Mouse (Mus musculus) right cerebral cortex, postnatal 14 days (tissue): Measurements from ENCODE around the gene Tmie.

Experiments used
- DNase-seq: peaks from one replicate; pipeline ENCODE4 v3.0.0; 2022

Tmie gene

DNA sequence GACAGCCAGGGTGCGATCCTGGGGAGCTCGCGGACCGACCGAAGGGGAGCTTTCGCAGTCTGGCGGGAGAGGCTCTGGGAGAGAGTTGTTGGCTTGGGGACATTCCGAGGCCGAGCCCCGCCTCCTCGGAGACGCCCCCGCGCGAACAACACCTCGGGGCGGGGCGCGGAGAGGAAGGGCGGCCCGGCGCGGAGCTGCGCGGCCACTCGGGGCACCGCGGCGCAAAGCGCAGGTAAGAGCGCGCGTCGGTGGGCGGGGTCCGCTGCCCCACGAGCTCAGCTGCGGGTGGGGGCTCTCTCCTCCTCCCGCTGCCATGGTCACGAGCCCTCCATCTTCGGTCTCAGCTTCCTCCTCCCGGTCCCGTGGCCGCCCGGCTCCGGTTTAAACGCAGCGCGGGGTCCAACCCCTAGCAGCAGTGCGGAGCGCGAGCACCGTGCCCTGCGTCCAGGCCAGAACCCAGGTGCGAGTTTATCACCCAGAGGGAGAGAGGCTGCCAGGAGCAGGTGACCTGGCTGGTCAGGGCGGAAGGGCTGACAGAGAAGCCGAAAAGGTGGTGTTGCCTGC is at the start of gene Tmie:
Gene Tmie (minus strand): TSS at position 116 of the 564 bp plus-strand sequence.
- DNase-seq: peak; percentile 35

DNA sequence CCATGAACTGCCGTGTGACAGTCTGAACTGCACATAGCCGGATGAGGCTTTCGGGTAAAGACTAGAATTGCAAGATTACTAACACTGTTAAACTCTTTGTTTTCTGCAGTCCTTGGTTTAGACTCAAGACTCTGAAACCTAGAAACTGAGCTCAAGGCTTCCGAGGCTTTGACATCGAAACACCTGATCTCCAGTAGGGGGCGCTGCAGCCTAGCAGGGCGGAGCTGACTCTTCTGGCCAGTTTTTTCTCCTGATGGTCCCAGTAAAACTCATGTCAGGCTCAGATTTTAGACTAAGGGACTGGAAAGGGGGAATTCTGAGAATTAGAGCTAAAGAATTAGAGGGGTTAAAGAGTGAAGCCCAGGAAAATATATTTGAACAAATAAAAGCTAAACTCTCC is 42.8 kb upstream of the Tmie start:
- peak; percentile 79 for DNase-seq

DNA sequence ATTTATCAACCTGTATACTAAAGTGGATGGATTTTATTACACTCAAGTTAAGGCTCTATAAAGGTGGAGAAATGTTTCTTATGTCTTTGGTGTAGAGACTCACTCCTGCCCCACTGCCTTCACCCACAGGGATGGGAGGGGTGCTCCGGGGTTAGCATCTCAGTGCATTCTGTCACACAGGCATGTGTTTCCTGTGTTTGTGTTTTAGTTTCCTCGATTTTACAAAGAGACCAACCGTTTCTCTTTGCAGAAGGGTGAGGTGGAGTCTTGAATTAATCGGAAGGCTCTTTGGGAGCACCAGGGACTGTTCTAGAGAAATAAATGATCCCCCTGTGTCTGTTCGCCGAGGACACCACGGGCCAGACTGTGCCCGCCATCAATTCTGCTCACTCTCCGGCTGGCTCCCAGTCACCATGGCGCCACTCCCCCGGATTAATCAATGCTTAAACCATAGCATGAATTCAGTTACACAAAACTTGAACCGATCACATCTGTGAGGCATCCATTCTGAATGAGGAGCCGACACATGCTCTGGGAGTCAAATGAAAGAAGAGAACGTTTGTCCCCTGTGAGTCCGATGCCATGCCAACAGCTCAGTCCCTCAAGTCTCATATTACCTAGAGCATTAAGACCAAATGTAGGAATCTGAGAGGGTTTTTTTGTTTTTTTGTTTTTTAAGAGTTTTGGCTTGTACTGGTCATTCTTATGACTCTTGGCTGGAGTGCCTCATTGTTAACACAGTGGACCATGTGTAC is 40.9 kb upstream of the Tmie start:
- DNase-seq: no peak

DNA sequence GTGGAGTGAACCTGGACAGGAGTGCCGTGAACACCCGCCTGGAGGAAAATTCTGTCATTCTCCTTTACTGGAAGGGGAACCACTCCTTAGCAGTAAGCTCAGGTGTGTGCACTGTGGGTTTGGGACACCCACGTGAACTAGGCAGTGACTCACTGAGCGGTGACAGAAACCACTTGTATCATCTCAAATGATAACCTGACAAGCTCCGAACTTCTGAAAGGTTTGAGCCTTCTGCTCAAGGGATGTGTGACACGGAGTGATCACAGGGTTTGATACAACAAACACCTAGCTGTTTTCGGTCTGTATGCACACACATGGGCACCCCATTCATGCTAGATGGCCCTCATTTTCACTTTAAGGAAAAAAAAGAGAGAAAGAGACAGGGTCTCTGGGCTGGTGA is 36.9 kb upstream of the Tmie start, which contains the start of gene Fam240a:
Gene Fam240a (minus strand): TSS at position 76 of the 400 bp plus-strand sequence.
- DNase-seq: no peak

DNA sequence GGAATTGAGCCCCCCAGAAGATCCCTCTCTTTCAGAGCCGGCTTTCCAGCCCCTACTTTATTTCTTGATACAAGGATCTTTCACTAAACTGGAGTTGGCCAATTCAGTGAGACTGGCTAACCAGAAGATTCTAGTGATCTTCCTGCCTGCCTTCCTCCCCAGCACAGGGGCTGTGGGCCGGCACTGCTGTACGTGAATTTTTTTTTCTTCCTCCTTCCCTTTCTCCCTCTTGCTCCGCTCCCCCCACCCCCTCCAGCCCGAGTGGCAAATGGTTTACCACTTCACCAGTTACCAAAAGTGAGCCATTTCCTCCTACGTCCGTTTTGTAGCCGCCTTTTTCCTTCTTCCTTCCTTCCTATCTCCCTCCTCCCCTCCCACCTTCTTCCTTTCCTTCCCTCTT is 35.6 kb upstream of the Tmie start:
- no peak for DNase-seq

DNA sequence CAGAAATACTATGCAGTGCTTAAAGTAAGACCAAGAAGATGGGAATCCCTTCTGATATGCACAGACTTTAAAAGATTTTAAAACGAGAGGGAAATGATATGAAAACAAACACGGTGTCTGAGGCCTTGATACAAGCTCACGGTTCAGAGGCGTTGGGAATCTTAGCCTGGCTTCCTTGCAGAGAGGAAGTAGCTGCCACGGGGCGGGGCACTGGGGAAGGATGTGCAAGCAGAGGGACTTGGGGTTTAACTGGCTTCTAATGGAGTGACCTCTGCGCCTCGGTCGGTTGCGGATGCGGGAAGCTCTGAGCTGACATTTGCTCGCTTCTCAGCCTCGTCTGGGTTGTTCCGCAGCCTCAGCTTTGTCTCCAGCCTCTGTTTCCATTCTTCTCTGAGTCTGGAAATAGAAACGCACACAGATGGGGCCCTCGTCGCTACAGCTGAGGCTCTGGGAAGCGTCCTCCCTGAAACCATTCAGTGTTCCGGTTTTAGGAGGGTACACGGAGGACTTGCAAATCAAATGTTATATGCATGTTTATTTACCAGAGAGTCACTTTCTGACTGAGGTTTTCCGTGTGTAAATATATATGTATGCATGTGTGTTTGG is 34.8 kb upstream of the Tmie start:
- DNase-seq: no peak

DNA sequence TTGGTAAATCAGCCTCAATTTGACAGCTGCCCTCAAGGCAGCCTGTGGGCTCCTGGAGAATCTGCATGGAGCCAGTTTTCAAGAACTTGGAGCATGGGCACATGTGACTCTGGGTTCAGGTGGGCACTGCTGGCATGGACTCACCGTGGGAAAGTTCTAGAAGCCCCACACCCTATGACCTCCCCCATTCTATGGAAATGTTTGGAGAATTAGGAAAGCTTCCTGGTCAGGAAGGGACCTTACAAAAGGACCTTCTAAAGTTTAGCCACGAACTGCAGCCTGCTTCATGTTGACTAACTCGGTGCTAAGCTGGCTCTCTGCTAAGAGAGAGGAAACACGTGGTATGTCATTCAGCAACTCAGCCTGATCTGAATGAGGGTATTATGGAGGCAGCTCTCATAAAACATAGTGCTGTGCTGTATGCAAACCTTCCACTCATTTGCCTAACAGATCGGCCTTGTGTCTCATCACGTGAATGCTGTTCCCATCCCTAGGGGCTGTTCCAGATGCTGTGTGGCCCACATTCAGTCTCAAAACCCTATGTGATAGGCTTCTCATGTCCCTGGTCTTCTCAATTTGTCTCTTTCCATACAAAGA is 29.6 kb upstream of the Tmie start:
- no peak for DNase-seq

DNA sequence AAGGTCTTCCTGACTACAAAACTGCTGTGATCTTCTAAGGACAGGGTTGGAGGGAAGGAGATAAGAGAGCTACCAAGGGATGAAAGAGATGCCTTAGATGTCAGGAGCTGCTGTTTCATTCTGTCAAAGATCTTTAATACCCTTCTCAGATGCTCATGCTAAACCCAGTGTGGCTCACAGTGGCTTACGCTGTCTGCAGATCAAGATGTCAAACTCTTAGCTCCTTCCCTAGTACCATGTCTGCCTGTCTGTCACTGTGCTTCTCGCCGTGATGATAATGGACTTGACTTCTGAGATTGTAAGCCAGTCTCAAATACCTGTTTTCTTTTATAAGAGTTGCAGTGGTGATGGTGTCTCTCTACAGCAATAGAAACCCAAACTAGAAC is 28.7 kb upstream of the Tmie start:
- DNase-seq: no peak

DNA sequence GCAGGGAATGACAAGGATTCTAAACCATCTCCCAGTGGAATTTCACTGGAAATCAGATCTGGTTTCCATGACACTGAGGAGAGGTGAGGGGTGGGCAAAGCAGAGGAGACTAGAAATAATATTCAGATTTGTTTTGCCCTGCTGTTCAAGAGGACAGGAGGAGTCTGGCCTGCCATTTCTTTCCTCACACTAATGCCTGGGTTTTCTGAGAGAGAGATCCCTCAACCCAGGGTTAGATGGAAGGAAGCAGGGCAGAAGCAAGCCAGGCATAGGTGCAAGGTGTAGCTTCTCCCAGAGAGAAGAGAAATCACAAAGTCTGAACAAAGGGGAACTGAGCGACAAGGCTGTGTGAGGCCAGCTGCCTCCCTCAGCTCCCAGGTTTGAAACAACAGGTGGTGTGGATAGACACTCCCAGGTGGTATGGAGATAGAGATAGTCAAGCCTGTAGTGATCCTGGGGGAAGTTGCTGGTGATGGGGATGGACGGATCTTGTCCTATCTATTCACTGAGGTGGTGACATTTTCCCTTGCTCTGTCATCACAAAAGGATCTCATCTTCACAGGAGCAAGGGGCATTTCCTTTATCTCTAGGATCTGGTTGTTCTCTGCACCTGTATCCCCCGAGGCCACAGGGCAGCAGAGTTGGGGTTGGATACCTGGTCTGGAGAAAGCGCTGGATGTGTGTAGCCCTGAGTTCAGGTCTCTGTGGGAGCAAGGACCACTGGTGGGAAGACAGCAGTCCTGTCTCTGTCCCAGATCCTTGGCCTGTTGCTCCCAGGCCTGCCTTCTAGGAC is 28.1 kb upstream of the Tmie start:
- no peak for DNase-seq

DNA sequence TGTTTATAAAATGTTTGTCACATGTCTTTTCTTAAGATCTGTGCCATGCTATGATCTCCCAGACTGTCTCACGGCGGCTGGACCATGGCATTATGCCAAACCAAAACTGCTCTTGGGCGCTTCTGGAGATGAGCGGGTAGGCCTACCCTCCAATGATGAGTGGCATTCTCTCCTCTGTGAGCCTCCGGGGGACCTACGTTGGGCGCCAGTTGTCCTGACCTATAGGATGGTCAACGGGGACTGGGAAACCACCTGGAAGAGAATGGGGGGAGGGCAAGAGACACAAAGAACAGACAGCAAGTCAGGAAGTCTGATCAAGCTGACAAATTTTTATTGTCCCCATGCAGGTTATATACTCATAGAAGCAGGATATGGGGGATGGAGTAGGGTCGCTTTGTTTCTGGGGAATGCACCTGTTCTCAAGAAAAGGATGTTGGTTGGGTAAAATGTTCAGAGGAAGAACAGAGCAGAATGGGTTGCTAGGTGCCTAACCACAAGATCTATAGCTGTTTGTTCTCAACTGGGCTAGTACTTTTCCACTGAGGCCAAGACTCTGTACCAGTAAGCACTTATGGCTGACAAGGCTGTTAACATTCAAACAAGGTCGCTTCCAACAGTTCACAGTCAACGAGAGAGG is 27.4 kb upstream of the Tmie start:
- no peak for DNase-seq

DNA sequence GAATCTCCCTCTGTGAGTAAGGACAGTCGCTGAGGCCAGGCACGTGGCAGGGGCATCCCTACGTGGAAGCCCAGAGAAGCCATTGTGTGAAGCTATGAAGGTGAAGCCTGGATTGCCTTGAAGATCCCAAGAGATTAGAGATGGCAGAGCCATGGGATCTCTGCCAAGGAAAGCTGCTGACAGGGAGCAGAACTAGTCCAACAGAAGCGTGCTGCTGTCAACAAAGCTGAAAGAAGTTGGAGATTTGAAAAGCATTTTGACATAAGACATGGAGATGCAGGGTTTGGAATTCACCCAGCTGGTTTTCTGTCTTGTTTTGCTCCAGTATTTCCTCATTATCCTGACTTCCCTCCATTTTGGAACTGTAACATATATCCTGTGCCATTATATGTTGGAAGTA is 22.4 kb upstream of the Tmie start:
- no peak for DNase-seq

DNA sequence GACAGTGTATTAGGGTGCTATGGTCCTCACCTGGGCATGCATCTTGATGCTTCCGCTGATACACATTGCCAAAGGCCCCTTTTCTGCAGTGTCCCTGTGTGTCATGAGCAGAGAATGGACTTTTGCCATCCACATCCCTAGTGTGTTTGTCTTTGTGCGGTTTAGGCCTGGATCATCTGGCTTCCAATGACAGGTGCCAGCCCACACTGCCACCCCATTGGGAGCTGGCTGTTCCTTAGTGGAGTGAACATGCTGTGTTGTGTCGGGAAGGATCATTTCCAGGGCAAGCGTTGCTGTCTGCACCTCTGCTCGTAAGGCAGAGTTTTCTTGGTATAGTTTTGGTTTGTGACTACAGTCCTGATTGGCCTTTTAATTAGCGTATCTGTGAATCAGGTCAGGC is 21.3 kb upstream of the Tmie start:
- no peak for DNase-seq

DNA sequence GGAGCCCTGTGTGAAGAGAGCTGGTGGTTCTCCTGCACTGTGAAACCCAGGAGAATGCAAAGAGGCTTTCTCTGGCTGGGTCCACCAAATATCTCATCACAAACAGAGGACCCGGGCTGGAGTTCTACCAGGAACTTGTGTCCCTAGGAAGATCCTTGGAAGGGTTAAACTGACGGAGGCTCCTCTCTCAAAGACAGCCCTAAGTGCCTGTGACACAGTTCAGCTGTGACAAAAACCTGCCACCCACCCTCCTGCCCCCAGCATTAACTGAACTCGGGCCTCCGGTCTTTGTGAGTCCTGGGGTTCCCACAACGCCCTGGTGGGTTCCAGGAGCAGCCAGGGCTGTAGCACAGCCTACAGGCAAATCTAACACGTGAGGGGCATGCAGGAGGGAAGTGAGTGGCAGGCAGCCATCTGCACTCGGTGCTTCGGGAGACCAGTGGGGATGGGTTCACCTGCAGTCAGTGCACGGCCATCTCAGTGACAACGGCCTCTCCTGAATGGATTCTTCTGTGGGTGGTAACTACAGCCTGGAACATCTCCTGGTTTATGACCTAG is 19.6 kb upstream of the Tmie start:
- no peak for DNase-seq

DNA sequence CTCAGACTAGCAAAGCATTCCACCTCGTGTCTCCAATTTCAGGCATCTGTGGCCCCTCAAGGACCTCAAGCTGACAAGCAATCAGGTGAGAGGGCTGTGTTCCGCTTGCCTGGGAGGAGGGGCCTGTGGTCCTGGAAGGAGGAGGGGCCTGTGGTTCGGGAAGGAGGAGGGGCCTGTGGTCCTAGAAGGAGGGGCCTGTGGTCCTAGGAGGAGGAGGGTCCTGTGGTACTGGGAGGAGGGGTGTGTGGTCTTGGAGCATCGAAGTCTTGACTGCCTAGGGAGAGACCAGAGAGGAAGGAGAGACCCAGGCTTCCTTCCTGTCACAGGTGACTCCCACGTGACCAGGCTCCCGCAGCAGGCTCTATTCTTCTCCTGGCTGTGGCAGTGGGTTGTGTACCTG is 16.7 kb upstream of the Tmie start:
- DNase-seq: no peak

DNA sequence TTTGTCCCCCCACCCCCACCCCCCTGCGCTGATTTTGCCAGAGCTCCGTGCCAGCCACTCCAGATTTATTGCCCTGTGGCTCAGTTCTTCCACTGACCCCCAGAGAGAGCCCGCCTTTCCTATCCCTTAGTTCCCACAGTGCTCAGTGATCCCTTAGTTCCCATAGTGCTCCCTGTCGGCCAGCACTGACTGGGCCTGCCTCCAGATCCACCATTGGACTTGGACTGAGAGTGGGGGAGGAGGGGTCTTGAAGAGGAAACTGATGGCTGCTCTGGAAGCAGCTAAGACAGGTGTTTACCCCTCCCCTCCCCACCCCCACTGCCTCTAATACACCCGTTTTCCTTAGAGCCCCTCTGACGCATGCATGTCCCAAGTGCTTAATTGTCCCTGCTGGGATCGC is 16.1 kb upstream of the Tmie start:
- DNase-seq: no peak

DNA sequence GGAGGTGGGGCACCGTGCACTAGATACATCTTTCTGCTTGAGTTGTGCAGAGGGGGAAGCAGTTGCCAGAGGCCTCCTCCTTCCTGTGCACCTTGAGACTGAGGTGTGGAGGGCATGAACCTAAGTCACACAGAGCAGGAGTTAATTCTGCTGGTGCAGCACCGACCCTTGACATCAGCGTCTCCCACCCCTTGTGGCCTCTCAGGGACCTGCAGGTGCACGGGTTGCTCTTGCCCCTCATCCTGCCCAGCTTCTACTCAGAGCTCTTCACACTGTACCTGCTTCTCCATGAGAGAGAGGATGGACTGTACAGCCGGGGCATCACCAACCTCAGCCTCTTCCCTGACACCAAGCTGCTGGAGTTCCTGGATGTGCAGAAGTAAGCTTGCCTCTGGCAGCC is 15.6 kb upstream of the Tmie start:
- DNase-seq: no peak

DNA sequence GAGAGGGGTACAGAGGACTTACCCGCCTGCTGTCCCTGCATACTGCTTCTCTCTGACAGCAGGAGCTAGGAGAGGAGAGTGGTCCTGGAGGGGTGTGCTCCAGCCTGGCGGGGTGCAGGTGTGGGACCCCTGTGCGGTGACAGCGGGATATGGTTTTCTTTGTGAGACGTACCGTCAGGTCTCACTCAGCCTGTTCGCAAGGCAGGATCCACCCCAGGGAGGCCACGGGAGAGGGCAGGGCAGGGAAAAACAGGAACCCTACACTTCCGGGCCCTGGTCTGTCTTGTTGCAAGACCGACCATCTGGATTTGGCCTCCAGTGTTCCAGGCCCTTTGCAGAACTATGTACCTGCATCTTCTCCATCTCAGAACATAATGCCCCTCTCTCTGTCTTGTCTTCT is 13.5 kb upstream of the Tmie start:
- DNase-seq: no peak

DNA sequence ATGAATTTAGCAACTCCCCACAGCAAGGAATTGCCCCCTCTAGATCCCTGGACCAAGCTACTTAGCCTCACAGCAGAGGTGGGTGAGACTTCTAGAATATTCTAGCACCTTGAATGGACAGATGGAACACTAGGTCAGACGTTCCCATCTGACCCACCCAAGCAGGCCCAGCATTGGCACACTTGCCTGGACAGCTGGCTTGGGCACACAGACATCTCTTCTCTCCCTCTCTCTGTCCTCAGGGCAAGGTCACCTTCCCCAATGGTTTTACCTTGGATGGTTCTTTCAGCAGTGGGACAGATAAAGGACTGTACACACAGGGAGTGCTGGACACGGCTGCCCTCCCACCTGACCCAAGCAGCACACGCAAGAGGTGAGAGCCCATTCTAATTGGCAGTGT is 12.6 kb upstream of the Tmie start:
- DNase-seq: no peak

DNA sequence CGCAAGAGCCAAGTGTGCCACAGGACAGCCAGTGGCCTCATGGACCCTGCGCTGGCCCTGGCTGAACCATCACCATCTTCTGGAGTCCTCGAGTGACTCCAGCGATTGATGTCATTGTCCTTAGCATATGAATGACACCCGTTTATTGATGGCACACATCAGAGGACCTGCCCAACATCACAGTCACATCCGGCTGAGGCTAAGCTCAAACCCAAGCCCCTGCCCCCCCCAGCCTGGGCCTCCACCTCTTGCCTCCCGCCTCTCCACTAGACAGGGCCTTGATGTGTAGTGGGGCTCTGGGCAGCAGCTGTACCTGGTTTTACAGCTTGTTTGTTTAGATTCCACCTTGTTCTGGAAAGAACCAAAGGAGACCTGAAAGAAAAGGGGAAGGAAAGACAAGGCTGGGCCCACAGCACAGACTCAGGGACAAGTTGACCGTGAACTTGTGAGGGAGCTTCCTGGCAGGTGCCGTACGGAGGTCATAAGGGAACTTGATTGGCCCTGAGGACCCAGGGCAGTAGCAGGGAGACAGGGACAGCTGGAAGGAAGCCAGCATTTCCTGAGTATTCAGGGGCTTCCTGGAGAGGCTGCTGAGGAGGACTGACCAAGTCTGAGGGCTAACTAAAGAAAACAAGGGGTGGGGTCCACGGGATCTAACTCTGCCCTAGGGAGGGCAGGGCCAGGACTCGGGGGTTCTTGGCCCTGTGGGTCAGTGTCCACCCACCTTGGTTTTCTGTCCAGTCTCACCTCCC is 11.3 kb upstream of the Tmie start:
- DNase-seq: no peak

DNA sequence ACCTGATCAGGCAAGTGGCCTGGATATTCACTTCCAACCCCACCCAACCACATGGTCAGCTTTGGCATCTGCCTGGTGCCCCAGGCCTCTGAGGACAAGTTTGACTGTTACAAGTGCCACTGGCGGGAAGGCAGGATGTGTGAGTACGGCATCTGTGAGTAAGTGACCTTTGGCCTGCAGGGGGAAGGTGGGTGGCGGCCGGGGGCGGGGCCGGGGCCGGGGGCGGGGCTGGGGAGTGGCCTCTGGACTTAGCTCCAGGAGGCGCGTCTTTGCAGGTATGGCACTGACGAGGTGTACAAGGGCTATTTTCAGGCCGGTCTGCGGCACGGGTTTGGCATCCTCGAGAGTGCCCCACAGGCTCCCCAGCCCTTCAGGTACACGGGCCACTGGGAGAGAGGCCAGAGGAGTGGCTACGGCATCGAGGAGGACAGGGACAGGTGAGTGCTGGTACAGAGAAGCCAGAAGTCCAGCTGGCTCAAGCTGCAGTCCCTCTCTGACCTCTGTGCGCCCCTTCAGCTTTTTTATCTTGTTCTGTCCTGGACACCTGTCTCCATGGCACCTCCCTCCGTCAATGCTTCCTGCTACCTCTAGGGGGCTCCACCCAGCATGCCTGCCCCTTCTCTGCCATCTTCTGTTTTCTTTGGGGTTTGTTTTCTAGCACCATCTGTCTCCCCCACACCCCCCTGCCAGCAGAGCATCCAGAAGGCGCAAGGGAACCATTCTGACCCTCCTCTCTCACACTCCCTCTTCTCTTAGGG is 10.3 kb upstream of the Tmie start:
- DNase-seq: no peak

DNA sequence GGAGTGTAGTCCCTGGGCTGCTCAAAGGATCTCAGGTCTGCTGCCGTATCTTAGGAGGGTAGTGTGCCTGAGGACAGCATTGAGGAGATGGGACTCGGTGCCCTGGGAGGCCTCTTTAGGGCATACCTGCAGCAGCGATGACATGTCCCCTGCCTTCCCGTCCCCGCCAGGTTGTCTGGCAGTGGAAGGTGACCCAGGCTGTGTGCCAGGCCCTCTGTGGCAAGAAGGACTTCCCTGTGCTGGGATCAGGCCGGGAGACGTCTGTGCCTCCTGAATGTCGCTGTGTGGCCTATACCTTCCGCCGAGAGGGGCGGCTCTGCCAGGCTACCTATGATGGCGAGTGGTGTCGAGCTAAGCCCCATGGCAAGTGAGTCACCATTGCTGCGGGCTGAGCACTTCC is 9.0 kb upstream of the Tmie start:
- DNase-seq: no peak
